16 mouse cellular contexts compared by ENCODE assay signal in the genomic region with DNA sequence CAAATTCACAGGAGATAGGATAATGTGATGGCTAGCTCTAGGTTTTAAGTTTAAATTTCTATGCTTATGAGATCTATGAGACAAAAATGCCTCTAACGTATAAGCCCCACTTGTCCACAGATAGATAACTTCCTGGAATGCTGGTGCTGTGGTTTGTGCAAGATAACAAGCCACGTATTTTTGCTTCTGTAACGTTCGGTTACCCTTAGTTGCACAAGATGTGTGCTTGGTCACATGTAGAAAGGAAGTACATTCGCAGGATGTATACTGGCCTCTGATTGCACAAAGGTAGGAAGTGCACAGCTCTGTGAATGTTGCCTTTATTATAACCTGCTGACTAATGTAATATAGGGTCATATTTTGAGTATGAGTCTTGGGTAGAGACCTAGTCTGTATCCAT.
DNase-seq lines count a peak whose midpoint lies in the region; ATAC-seq and TF ChIP-seq lines count a peak whose summit lies in the region.
"Had no signal": no experiment of that assay in that cellular context is flagged by ENCODE, and none has a peak within 500 bp of the region (broad histone marks: within the 10 kb centered on the region; RNA-seq: fewer than 3 reads in every experiment).

No protein-coding gene starts in this region.

- no peaks in the 10 kb centered on the region for H3K9me3 ChIP-seq in heart, postnatal 0 days (replicated peaks; ENCODE audit: control insufficient read depth, low read length)
- H3K9me3 ChIP-seq in liver, embryonic 15.5 days (replicated peaks) = no peaks in the 10 kb centered on the region
- no peaks in the 10 kb centered on the region for H3K9me3 ChIP-seq in forebrain, embryonic 10.5 days
- H3K9me3 ChIP-seq: intestine, embryonic 15.5 days had no signal

- no peak overlapping the region for H3K4me3 ChIP-seq in heart, postnatal 0 days (ENCODE audit: low read depth, low read length)
- H3K4me3 ChIP-seq in liver, embryonic 15.5 days (replicated peaks) = no peak overlapping the region
- H3K4me3 ChIP-seq in forebrain, embryonic 10.5 days = no peak overlapping the region
- H3K4me3 ChIP-seq in gastrocnemius, adult 2 months = no peak overlapping the region
- H3K4me3 ChIP-seq: intestine, embryonic 15.5 days; myocyte had no signal

- H3K9ac ChIP-seq in heart, postnatal 0 days (replicated peaks; ENCODE audit: low read depth, low read length) = no peak overlapping the region
- no peak overlapping the region for H3K9ac ChIP-seq in liver, embryonic 15.5 days
- H3K9ac ChIP-seq: intestine, embryonic 15.5 days had no signal

- no peak for DNase-seq in heart, postnatal 0 days (ENCODE audit: low spot score)
- DNase-seq in heart, adult 18-20 months = no peak
- DNase-seq in T-cell, adult 2 months (ENCODE audit: low spot score) = peak; percentile 18
- DNase-seq in splenic B cell, adult 2 months (ENCODE audit: low read depth, low spot score) = peak; percentile 42
- no peak for DNase-seq in forebrain, embryonic 10.5 days (ENCODE audit: extremely low spot score, low spot score)
- DNase-seq in layer of hippocampus, postnatal 14 days (ENCODE audit: low spot score in 2 of 2) = no peak
- no peak for DNase-seq in gastrocnemius, adult 2 months
- DNase-seq: adrenal gland, adult 2 months; cerebellum, postnatal 10 days; gastrocnemius, postnatal 10 days; heart, postnatal 10 days; lung, adult 18-20 months had no signal

- peak overlapping the region; percentile 47; the same call in 1 of the 2 replicates for H3K27ac ChIP-seq in heart, postnatal 0 days (ENCODE audit: low read depth)
- H3K27ac ChIP-seq in liver, embryonic 15.5 days (replicated peaks) = peak overlapping the region; percentile 62; the same call in 1 of the 2 replicates
- H3K27ac ChIP-seq in forebrain, embryonic 10.5 days = no peak overlapping the region
- no peak overlapping the region for H3K27ac ChIP-seq in gastrocnemius, adult 2 months
- H3K27ac ChIP-seq: intestine, embryonic 15.5 days had no signal

- TF ChIP-seq CTCF in heart, postnatal 0 days (IDR thresholded peaks at IDR 0.05; ENCODE audit: low read depth) = no peak
- no peak for TF ChIP-seq CTCF in gastrocnemius, adult 2 months (IDR thresholded peaks at IDR 0.05)

- no peak for ATAC-seq in heart, postnatal 0 days (ENCODE audit: insufficient read depth, low read depth)
- ATAC-seq in liver, embryonic 15.5 days (ENCODE audit: insufficient read depth) = peak; percentile 81
- ATAC-seq: intestine, embryonic 15.5 days; Patski had no signal

- TF ChIP-seq EP300 in heart, postnatal 0 days (IDR thresholded peaks at IDR 0.05; ENCODE audit: low read depth) = no peak

- H3K27me3 ChIP-seq in heart, postnatal 0 days (ENCODE audit: control insufficient read depth, insufficient read depth, low read length) = no peaks in the 10 kb centered on the region
- H3K27me3 ChIP-seq in liver, embryonic 15.5 days = no peaks in the 10 kb centered on the region
- no peaks in the 10 kb centered on the region for H3K27me3 ChIP-seq in splenic B cell, adult 2 months (ENCODE audit: control insufficient read depth, insufficient read depth, low read length, poor library complexity, severe bottlenecking)
- H3K27me3 ChIP-seq in forebrain, embryonic 10.5 days (ENCODE audit: poor library complexity, severe bottlenecking) = no peaks in the 10 kb centered on the region
- H3K27me3 ChIP-seq: intestine, embryonic 15.5 days; Patski had no signal

- intact Hi-C loops in gastrocnemius, adult 2 months (cut with DNase I) = no loop called here

- H3K4me2 ChIP-seq in heart, postnatal 0 days (ENCODE audit: low read depth, low read length) = no peak overlapping the region
- H3K4me2 ChIP-seq in liver, embryonic 15.5 days = no peak overlapping the region
- H3K4me2 ChIP-seq: intestine, embryonic 15.5 days had no signal

- H3K36me3 ChIP-seq in heart, postnatal 0 days (replicated peaks; ENCODE audit: control insufficient read depth, insufficient read depth, low read length) = peaks cover 32% of the 10 kb centered on the region
- H3K36me3 ChIP-seq in liver, embryonic 15.5 days (replicated peaks) = no peaks in the 10 kb centered on the region
- no peaks in the 10 kb centered on the region for H3K36me3 ChIP-seq in splenic B cell, adult 2 months (ENCODE audit: control insufficient read depth, insufficient read depth, low read length, poor library complexity, severe bottlenecking)
- no peaks in the 10 kb centered on the region for H3K36me3 ChIP-seq in forebrain, embryonic 10.5 days (replicated peaks)
- H3K36me3 ChIP-seq: intestine, embryonic 15.5 days had no signal

- peaks cover 12% of the 10 kb centered on the region; the same call in 1 of the 2 replicates for H3K4me1 ChIP-seq in heart, postnatal 0 days (ENCODE audit: control insufficient read depth, insufficient read depth)
- H3K4me1 ChIP-seq in liver, embryonic 15.5 days (replicated peaks) = peaks cover 25% of the 10 kb centered on the region
- H3K4me1 ChIP-seq in forebrain, embryonic 10.5 days = peaks cover 5% of the 10 kb centered on the region; the same call in 1 of the 2 replicates
- H3K4me1 ChIP-seq: intestine, embryonic 15.5 days had no signal

- 29% methylated on average over 5 of the region's 5 CpGs for WGBS in heart, postnatal 0 days
- WGBS in liver, embryonic 15.5 days (ENCODE audit: insufficient replicate concordance) = 9% methylated on average over 5 of the region's 5 CpGs
- WGBS in forebrain, embryonic 10.5 days = 92% methylated on average over 5 of the region's 5 CpGs

Comparison
In these comparisons a context has a peak if more than half of its experiments do, and no peak if none do; other contexts are left out.
1. DNase-seq: peak in T-cell, adult 2 months (single experiment) and splenic B cell, adult 2 months (single experiment); none in heart, postnatal 0 days (single experiment), heart, adult 18-20 months (0 of 2), forebrain, embryonic 10.5 days (single experiment), layer of hippocampus, postnatal 14 days (0 of 2) and gastrocnemius, adult 2 months (single experiment).
2. H3K27ac ChIP-seq: peak in heart, postnatal 0 days (single experiment) and liver, embryonic 15.5 days (single experiment); none in forebrain, embryonic 10.5 days (single experiment) and gastrocnemius, adult 2 months (single experiment).